Mouse (Mus musculus): ENCODE data around the gene Tmie.

Tmie gene

DNA sequence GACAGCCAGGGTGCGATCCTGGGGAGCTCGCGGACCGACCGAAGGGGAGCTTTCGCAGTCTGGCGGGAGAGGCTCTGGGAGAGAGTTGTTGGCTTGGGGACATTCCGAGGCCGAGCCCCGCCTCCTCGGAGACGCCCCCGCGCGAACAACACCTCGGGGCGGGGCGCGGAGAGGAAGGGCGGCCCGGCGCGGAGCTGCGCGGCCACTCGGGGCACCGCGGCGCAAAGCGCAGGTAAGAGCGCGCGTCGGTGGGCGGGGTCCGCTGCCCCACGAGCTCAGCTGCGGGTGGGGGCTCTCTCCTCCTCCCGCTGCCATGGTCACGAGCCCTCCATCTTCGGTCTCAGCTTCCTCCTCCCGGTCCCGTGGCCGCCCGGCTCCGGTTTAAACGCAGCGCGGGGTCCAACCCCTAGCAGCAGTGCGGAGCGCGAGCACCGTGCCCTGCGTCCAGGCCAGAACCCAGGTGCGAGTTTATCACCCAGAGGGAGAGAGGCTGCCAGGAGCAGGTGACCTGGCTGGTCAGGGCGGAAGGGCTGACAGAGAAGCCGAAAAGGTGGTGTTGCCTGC, at the start of gene Tmie:
TSS of gene Tmie (minus strand) at position 116 of the 564 bp plus-strand sequence.
- DNase-seq: peak; percentile 93

DNA sequence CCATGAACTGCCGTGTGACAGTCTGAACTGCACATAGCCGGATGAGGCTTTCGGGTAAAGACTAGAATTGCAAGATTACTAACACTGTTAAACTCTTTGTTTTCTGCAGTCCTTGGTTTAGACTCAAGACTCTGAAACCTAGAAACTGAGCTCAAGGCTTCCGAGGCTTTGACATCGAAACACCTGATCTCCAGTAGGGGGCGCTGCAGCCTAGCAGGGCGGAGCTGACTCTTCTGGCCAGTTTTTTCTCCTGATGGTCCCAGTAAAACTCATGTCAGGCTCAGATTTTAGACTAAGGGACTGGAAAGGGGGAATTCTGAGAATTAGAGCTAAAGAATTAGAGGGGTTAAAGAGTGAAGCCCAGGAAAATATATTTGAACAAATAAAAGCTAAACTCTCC, 42.8 kb upstream of the Tmie start:
- peak; percentile 73 for DNase-seq

- peak; percentile 31 for DNase-seq
Observed at GRCm38 (mm10) chr9:110920665-110921419, 40.9 kb upstream of the Tmie start.

DNA sequence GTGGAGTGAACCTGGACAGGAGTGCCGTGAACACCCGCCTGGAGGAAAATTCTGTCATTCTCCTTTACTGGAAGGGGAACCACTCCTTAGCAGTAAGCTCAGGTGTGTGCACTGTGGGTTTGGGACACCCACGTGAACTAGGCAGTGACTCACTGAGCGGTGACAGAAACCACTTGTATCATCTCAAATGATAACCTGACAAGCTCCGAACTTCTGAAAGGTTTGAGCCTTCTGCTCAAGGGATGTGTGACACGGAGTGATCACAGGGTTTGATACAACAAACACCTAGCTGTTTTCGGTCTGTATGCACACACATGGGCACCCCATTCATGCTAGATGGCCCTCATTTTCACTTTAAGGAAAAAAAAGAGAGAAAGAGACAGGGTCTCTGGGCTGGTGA, 36.9 kb upstream of the Tmie start, which contains the start of gene Fam240a:
TSS of gene Fam240a (minus strand) at position 76 of the 400 bp plus-strand sequence.
- no peak for DNase-seq

- DNase-seq: no peak
Observed at GRCm38 (mm10) chr9:110915466-110915865, 35.6 kb upstream of the Tmie start.

GRCm38 (mm10) chr9:110914631-110915236, 34.8 kb upstream of the Tmie start:
- no peak for DNase-seq

DNA sequence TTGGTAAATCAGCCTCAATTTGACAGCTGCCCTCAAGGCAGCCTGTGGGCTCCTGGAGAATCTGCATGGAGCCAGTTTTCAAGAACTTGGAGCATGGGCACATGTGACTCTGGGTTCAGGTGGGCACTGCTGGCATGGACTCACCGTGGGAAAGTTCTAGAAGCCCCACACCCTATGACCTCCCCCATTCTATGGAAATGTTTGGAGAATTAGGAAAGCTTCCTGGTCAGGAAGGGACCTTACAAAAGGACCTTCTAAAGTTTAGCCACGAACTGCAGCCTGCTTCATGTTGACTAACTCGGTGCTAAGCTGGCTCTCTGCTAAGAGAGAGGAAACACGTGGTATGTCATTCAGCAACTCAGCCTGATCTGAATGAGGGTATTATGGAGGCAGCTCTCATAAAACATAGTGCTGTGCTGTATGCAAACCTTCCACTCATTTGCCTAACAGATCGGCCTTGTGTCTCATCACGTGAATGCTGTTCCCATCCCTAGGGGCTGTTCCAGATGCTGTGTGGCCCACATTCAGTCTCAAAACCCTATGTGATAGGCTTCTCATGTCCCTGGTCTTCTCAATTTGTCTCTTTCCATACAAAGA, 29.6 kb upstream of the Tmie start:
- no peak for DNase-seq

GRCm38 (mm10) chr9:110908631-110909016, 28.7 kb upstream of the Tmie start:
- no peak for DNase-seq

DNA sequence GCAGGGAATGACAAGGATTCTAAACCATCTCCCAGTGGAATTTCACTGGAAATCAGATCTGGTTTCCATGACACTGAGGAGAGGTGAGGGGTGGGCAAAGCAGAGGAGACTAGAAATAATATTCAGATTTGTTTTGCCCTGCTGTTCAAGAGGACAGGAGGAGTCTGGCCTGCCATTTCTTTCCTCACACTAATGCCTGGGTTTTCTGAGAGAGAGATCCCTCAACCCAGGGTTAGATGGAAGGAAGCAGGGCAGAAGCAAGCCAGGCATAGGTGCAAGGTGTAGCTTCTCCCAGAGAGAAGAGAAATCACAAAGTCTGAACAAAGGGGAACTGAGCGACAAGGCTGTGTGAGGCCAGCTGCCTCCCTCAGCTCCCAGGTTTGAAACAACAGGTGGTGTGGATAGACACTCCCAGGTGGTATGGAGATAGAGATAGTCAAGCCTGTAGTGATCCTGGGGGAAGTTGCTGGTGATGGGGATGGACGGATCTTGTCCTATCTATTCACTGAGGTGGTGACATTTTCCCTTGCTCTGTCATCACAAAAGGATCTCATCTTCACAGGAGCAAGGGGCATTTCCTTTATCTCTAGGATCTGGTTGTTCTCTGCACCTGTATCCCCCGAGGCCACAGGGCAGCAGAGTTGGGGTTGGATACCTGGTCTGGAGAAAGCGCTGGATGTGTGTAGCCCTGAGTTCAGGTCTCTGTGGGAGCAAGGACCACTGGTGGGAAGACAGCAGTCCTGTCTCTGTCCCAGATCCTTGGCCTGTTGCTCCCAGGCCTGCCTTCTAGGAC, 28.1 kb upstream of the Tmie start:
- no peak for DNase-seq

GRCm38 (mm10) chr9:110907201-110907837, 27.4 kb upstream of the Tmie start:
- no peak for DNase-seq

- no peak for DNase-seq
Observed at GRCm38 (mm10) chr9:110902271-110902670, 22.4 kb upstream of the Tmie start.

DNA sequence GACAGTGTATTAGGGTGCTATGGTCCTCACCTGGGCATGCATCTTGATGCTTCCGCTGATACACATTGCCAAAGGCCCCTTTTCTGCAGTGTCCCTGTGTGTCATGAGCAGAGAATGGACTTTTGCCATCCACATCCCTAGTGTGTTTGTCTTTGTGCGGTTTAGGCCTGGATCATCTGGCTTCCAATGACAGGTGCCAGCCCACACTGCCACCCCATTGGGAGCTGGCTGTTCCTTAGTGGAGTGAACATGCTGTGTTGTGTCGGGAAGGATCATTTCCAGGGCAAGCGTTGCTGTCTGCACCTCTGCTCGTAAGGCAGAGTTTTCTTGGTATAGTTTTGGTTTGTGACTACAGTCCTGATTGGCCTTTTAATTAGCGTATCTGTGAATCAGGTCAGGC, 21.3 kb upstream of the Tmie start:
- DNase-seq: no peak

DNA sequence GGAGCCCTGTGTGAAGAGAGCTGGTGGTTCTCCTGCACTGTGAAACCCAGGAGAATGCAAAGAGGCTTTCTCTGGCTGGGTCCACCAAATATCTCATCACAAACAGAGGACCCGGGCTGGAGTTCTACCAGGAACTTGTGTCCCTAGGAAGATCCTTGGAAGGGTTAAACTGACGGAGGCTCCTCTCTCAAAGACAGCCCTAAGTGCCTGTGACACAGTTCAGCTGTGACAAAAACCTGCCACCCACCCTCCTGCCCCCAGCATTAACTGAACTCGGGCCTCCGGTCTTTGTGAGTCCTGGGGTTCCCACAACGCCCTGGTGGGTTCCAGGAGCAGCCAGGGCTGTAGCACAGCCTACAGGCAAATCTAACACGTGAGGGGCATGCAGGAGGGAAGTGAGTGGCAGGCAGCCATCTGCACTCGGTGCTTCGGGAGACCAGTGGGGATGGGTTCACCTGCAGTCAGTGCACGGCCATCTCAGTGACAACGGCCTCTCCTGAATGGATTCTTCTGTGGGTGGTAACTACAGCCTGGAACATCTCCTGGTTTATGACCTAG, 19.6 kb upstream of the Tmie start:
- DNase-seq: no peak

DNA sequence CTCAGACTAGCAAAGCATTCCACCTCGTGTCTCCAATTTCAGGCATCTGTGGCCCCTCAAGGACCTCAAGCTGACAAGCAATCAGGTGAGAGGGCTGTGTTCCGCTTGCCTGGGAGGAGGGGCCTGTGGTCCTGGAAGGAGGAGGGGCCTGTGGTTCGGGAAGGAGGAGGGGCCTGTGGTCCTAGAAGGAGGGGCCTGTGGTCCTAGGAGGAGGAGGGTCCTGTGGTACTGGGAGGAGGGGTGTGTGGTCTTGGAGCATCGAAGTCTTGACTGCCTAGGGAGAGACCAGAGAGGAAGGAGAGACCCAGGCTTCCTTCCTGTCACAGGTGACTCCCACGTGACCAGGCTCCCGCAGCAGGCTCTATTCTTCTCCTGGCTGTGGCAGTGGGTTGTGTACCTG, 16.7 kb upstream of the Tmie start:
- no peak for DNase-seq

DNA sequence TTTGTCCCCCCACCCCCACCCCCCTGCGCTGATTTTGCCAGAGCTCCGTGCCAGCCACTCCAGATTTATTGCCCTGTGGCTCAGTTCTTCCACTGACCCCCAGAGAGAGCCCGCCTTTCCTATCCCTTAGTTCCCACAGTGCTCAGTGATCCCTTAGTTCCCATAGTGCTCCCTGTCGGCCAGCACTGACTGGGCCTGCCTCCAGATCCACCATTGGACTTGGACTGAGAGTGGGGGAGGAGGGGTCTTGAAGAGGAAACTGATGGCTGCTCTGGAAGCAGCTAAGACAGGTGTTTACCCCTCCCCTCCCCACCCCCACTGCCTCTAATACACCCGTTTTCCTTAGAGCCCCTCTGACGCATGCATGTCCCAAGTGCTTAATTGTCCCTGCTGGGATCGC, 16.1 kb upstream of the Tmie start:
- DNase-seq: no peak

GRCm38 (mm10) chr9:110895507-110895906, 15.6 kb upstream of the Tmie start:
- no peak for DNase-seq

DNA sequence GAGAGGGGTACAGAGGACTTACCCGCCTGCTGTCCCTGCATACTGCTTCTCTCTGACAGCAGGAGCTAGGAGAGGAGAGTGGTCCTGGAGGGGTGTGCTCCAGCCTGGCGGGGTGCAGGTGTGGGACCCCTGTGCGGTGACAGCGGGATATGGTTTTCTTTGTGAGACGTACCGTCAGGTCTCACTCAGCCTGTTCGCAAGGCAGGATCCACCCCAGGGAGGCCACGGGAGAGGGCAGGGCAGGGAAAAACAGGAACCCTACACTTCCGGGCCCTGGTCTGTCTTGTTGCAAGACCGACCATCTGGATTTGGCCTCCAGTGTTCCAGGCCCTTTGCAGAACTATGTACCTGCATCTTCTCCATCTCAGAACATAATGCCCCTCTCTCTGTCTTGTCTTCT, 13.5 kb upstream of the Tmie start:
- no peak for DNase-seq

GRCm38 (mm10) chr9:110892552-110892951, 12.6 kb upstream of the Tmie start:
- no peak for DNase-seq

GRCm38 (mm10) chr9:110891077-110891828, 11.3 kb upstream of the Tmie start:
- DNase-seq: peak; percentile 68

GRCm38 (mm10) chr9:110890026-110890783, 10.3 kb upstream of the Tmie start:
- DNase-seq: peak; percentile 63

GRCm38 (mm10) chr9:110888935-110889334, 9.0 kb upstream of the Tmie start:
- DNase-seq: no peak
